Mouse (Mus musculus): ENCODE measurements around the gene Gm128.

Gene Gm128

DNA sequence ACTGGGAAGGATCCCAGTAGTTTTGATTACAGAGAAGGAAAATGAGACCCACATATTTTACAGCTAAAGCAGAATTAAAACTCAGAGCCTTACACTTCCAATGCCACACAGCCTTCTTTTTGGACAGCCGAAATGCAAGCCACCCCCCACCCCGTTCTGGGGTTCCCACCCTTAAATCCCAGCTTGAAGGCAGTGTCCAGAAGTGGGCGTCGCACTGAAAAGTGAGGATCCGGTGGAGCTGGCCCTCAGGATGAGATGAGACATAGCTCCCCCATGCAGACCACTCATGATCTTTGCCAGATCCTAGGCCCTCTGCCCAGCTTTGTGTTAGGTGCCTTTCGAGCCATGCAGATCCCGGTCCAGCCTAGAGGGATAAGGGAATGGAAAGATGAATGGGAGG lies at the start of gene Gm128:
Gene Gm128, minus strand, starts transcription at position 101 of the 400 bp plus-strand sequence.
- no peak for DNase-seq (ENCODE audit: low spot score)

DNA sequence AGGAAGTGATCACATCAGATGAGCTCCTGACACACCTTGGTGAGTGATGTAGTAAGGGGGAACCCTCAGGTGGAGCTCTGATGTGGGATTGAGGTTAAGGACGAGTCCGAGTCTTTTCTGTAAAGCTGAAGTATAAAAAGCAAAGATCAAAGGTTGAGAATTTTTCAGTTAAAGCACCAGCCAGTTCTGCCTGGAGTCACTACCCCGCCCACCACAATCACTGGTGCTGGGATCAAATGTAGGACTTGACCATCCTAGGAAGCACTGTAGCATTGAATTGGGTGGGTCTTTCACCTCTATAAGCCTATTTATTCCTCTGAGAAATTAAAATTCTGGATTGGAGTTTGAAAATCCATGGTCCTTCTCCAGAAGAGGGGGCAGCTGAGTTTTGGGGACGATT lies 49.6 kb upstream of the Gm128 start:
- DNase-seq (ENCODE audit: low spot score), result no peak

DNA sequence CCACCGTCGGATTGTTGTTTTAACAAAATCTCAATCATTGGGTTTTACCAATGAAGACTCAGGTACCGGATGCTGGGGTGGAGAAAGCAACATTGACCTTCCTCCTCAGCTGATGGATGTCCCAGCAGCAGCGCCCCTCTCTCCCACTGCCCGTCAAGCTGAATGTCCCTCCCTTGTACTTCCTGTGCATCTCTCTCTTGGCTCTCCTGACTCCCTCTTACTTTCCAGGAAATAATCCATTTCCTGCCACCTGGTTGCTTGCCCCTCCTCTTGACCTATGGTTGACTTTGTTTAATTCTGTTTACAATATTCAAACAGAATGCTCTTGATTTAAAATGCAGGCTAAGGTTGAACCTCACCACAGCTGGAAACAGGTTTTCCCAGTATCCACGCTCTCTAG lies 48.8 kb upstream of the Gm128 start:
- DNase-seq (ENCODE audit: low spot score), result no peak

DNA sequence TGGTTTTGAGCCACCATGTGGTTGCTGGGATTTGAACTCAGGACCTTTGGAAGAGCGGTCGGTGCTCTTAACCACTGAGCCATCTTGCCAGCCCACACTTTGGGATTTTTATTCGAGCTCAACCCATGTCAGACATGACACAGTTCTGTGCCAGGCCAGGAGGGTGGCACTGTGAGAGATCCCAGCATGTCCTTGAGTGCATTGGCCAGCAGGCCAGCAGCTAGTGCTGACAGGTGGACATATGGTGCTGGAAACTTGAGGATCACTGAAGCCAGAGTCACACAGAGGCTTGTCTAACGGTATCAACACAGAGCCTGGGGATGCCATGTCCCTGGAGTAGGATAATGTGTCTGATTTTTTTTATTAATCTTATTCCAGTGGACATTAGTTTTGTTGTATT lies 48.0 kb upstream of the Gm128 start:
- DNase-seq (ENCODE audit: low spot score), result no peak

DNA sequence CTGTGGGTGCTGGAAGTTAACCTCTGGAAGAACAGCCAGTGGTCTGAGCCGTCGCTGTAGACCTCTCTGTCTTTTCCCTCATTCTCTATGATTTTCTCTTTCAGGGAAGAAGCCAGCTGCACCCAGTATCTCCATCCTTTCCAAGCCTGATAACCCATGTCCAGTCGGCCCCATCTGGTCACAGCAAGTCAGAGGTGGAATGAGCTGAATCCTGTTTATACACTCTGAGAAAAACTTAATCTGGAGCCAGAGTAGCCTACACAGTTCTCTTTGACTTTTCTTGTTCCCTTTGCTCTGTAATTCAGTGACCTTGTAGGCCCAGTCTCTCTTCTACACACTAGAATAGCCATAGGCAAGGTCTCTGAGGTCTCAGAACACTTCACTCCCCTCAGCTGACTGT lies 46.1 kb upstream of the Gm128 start:
- DNase-seq (ENCODE audit: low spot score), result no peak

DNA sequence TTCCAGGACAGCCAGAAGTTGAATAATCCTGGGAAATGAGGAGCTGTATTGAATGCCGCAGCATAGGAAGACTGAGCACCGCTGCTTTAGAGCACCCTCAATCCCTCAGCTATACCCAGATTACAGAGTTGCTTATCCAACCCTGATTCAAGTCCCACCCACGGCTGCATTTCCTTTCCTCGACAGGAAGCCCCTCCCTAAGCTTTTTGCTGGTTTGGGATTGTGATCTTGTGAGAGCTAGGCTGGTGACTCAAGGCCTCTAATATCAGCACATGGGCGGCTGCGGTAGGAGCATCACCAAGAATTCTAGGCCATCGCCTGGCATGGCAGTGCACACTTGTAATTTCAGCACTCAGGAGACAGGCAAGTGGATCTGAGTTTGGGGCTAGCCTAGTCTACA lies 45.1 kb upstream of the Gm128 start:
- DNase-seq (ENCODE audit: low spot score), result no peak

DNA sequence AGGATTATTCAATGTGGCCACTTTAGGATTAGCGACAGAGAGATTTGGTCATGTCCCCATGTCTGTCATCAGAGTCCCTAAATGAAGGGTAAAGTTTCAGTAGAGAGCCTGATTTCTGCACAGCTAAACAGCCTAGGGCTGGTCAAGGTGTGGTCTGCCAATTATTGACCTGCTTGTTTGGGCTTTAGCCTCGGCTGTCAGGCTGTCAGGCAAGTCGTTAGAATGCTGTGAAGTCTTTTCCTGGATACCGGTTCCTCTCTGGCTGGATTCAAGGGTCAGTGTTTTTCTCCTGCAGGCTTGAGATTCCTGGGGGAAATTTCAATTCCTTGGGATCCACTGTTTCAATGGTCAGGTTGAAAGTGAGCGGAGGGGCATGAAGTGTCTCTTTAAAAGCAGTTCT lies 44.6 kb upstream of the Gm128 start:
- no peak for DNase-seq (ENCODE audit: low spot score)

DNA sequence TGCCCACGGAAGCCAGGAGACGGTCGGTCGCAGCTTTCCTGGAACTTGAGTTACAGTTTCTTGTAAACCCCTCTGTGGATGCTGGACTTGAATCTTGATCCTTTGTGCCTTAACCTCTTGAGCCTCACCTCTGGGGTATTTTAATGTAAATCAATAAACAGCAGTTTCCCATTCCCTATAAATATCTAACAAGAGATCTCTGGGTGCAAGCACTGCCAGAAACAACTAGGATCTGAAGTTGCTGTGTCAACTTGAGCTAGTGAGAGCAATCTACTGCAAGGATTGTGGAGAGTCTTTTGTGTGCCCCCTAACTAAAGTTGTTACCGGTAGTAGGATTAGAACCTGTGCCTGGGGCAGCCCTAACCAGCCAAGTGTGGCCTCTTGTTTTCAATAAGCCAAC lies 44.0 kb upstream of the Gm128 start:
- DNase-seq (ENCODE audit: low spot score), result no peak

DNA sequence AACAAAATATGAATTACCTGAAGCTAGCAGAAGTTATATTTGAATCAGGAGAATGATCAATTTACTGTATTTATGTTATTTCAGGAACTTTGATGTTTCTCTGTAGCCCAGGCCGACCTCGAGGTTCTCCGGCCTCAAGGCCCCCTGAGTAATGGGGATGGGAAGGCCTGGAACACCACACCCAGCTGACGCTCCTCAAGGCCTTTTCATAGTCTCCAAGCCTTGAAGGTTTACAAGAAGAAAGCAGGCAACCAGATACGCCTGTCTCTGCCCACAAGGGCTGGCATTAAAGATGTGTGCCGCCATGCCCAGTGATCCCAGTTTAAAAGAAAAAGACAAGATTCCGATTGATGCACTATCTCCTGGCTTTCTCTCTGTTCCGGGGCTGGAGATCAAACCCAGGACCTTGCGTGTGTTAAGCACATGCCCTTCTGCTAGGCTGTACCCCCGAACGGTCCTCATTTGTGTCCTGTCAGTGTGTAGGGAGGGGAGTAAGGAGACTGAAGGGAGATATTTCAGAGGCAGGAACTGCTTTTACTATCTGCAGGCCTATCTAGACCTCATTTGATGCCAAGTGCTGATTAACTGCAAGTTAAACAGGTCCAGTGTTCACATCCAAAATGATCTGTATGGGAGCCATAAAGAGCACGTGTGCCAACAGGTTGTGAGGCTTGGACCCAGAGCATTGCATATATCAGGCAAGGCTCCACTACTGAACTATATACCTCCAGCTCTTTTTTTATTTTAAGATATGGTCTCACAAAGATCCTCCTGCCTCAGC lies 43.3 kb upstream of the Gm128 start:
- DNase-seq (ENCODE audit: low spot score), result no peak

DNA sequence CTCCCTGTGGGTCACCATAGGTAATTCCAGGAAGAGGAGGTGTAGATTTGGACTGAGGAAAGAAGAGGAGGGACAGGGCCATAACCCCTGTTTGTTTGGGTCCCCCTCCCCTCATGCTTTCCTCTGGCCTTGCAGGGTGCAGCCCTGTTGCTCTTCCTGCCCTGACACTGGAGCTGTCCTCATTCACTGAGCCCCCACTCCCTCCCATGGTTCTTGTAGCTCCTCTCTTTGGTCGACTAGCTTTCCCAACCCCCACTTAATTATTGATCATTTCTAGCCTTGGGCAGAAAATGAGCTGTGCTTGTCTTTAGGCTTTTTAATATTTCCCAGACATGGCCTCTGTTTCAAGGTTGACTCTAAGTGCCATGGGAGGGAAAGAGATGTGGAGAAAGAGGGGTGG lies 42.7 kb upstream of the Gm128 start:
- no peak for DNase-seq (ENCODE audit: low spot score)

DNA sequence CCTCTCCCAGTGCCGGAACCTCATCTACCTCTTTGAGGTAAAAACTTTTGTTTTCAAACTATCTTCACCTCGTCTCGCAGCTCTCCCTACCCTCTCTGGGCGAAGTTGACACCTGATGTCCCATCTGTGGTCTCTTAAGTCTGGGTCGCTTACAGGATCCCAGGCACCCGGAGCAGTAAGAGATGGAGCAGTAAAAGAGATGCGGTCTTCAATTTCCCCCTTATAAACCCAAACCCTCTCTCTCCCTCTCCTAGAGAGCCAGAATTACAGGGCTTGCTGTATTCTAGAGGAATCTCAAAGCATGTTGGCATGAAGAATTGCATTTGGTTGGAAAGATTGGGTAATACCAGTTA lies 42.2 kb upstream of the Gm128 start:
- no peak for DNase-seq (ENCODE audit: low spot score)

DNA sequence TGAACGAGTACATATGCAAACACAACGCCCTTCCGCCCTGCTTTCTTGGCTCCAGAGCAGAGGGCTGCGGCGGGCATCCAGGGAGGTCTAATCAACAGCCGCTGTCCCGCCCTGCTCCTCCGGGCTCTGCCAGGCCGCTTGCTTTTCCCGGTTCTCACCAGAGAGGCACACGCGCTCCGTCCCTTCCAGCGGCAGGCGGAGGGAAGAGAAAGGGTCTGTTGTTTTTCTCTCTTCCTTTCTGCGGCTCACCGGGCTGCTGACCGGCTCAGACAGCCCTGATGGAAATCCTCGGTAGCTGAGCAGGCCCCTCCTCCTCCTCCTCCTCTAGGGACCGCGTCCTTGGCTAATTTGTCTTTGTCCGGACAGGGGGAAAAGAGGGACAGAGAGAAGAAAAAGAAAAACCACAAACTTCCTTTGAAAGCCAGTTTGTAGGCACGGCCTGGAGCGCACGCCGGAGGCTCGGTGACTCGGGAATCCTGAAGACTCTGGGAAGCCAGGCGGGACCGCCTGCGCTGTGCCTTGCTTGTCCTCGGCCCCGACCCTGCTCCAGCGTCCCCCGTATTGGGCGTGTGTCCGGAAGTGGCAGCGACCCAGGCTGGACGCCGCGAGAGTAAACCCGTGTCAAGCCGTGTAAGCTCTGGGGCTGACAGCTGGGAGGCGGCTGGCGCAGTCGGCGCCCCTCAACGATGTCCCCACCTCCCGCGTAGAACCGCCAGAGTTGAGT lies 41.6 kb upstream of the Gm128 start:
- DNase-seq (ENCODE audit: low spot score), result peak; percentile 84

DNA sequence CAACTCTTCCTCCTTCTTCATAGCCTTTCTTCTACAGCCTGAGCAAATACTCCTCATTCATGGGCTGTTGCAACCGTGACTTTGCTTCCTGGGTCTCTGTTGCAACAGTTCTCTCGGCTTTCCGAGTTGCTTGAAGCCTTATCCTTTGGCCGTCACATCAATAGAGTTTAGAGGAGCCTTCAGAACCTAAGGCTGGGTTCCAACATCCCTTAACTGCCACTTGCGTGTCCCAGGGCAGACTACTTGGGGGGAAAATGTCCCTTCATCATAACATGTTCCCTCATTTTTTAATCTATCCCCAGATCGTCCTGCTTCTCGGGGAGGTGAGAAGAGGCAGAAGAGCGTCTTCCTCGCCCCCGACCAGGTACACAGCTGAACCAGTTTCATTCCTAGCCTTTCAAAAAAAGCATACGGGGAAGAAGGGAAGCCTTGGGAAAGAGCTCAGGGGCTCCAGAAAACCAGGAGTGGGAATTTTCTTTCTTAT lies 41.0 kb upstream of the Gm128 start:
- DNase-seq (ENCODE audit: low spot score), result peak; percentile 35

DNA sequence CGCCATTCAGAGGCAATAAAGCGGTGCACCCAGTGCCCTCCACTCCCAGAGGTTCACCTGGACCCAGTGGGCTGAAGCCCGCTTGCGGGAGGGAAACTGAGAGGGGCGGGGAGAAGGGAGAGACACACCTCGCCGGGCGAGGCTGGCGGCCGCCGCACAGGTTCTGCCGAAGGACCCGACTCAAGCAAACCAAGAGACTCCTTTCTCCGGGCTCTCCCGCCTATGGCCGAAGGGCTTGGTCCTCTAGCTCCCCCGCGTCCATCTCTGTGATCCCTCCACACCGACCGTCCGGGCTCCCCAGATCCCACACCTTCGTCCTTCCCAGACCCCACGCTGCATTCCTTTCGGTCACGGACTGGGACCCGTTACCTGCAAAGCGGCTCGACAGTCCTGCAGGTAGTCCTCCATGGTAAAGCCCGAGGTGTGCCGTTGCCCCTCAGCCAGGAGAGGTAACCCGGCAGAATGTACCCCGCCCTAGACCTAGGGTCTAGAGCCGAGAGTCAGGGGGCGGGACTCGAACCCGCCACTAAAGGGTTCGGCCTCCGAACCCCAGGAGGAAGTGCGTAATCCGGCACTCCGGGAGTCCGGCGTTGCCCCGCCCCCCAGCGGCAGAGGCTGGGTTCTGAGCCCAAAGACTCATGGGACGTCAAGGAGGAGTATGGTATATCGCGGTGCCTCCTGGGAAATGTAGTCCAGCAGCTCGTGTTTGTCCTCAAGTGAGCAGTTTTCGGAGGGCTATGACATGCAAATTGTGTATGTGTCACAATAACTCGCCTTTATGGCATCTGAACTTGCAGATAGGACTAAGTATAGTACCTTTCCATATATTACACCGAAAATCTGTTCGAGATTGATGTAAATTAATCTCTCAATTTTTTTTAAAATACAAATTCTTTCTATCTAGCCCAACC lies 40.1 kb upstream of the Gm128 start, which contains the start of the genes Mindy1 and Prune1:
Gene Mindy1, plus strand, starts transcription at position 130 of the 911 bp plus-strand sequence.
Gene Prune1, minus strand, starts transcription at position 861 of the 911 bp plus-strand sequence.
- DNase-seq (ENCODE audit: low spot score), result peak; percentile 99

DNA sequence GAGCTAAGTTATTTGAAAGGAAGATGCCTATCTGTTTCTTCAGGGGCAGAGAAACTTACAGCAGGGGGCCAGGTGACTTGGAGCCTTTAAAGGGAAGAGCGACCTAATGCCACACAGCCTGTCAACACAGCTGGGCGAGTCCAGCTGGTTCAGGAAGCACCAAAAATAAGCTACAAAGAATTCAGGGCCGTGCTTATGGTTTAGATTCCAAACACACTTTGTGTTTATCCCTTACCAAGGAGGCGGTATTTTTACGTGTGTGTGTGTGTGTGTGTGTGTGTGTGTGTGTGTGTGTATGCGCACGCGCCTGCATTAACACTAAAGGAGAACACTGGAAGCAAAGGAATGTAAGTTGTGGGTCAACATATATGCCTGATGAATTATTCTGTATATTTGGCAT lies 39.3 kb upstream of the Gm128 start:
- peak; percentile 18 for DNase-seq (ENCODE audit: low spot score)

DNA sequence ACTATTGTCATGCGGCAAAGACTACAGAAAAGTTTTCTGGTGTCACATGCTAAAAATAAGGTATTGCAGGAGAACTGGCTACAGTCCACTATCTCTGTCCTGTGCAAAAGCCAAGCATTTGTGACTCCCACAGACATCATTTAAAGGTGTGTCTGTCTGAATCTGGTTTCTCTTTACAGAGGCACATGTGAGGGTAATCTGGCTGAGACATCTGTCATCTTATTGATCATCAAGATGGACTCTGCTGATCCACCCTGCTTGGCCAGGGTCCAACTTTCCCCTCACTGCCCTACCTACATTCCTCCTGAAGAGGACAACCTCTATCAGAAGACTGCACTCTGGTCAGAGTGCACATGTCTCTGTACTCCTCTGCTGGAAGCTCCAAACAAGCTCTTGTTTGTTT lies 35.8 kb upstream of the Gm128 start:
- no peak for DNase-seq (ENCODE audit: low spot score)

DNA sequence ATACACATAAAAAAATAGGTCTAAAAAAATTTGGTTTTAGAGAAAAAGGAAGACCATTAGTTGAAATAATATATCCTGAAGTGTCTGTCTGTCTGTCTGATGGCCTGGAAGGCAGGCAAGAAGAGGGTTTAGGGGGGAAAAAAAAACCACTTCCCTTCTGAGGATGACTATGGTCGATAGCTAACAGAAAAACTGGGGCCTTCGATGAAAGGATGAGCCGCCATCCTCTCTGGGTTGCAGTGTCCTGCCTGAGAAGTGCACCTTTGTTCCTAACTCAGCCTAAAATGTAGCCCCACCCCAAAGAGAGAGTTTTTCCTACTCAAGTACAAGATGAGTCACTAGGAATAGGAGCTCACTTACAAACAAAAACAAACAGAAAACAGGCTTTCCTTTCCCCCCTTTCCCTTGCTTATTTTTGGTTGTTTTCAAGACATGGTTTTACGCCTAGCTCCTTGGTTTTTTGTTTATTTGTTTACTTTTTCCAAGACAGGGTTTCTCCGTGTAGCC lies 35.1 kb upstream of the Gm128 start:
- no peak for DNase-seq (ENCODE audit: low spot score)

DNA sequence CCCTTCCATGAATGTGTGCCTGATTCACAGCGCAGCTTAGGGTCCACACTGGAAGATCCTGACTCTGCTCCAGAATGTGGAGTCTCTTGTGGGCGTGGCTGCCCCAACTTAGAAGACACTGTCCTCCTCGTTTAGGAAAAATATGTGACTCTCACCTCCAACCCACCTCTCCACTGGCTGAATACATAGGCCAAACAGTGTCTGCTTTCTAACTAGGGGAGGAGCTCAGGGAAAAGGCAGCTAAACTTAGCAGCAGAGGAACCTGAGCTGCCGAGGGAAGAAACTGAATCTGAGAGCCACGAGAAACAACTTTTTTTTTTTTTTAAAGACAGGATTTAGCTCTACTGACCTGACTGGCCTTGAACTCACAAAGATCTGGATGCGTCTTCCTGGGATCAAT lies 33.8 kb upstream of the Gm128 start:
- no peak for DNase-seq (ENCODE audit: low spot score)

DNA sequence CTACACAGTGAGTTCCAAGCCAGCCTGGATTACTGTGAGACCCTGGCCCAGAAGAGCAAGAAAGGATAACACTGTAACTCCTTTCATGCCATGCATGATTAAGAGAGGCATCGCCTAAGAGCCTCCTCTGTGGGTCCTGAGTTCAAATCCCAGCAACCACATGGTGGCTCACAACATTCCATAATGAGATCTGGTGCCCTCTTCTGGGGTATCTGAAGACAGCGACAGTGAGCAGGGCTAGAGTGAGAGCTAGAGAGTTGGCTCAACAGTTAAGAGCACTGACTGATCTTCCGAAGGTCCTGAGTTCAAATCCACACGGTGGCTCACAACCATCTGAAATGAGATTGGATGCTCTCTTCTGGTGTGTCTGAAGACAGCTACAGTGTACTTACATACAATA lies 33.1 kb upstream of the Gm128 start:
- DNase-seq (ENCODE audit: low spot score), result no peak

DNA sequence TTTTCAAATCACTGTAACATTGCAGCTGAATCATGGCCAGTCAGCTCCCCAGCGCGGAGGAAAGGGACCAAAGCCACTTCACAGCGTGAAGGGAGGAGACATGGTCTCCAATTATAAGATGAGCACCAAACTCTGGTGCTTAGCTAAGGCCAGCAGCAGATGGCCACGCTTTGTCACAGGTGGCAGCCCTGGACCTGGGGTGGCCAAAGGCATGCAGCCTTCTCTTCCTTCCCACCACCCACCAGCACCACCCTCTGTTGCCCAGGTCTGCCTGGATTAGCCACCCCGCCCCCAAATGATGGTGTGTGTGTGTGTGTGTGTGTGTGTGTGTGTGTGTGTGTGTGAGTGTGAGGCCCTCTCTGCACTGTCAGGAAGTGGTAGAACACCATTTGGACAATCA lies 32.1 kb upstream of the Gm128 start:
- DNase-seq (ENCODE audit: low spot score), result no peak

DNA sequence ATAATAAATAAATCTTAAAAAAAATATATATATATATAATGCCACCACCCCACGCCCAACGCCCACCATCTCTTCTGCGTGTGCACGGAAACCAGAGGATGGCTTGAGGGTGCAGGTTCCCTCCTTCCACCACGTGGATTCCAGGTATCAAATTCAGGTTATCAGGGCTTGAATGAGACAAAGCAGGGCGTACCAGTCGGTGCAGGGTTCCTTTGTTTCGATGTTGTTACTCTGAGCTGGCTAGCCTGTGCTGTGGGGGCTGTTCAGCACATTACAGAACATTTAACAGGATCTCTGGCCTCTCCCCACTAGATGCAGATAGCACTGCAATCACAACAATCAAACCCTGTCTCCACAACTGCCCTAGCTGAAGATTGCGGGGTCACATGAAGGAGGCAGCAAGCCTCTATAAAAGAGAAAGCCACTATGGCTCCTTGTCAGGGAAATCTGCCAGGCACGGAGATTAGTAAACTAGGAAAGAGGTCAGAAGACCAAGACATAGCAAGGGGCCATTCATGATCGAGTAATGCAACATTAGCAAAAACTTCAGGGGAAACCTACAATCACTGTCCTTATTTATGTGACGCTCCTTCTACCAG lies 29.5 kb upstream of the Gm128 start:
- no peak for DNase-seq (ENCODE audit: low spot score)

DNA sequence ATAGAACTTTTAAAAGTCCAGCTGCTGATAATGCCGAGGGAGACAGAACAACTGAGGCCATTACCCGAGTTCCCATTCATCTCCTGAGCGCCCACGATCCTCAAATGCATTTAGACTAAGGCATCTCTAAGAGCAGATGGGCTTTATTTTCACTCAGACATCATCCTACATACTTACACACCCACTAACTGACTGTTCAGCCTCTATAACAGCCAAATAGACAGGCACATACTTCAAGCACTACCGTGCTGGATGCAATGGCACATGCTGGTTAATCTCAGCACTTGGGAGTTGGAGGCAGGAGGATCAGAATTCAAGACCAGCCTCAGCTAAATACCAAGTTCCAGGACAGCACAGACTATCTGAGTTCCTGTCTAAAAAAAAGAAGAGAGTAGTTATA lies 28.4 kb upstream of the Gm128 start:
- no peak for DNase-seq (ENCODE audit: low spot score)
